Mouse (Mus musculus): Measurements from ENCODE around the gene 1700019D03Rik. TPM values are rescaled to one million over a fixed set of nuclear protein-coding genes. Genes with fewer than 3 reads are reported as not detected.
"Not testable (repeated sequence)": the region's sequence is repeated elsewhere in the genome, so short reads cannot be mapped to it uniquely, and the experiment has no call there.

Gene 1700019D03Rik
- polyA plus RNA-seq, 1 experiment from 2014 or later, result 5.3 TPM

DNA sequence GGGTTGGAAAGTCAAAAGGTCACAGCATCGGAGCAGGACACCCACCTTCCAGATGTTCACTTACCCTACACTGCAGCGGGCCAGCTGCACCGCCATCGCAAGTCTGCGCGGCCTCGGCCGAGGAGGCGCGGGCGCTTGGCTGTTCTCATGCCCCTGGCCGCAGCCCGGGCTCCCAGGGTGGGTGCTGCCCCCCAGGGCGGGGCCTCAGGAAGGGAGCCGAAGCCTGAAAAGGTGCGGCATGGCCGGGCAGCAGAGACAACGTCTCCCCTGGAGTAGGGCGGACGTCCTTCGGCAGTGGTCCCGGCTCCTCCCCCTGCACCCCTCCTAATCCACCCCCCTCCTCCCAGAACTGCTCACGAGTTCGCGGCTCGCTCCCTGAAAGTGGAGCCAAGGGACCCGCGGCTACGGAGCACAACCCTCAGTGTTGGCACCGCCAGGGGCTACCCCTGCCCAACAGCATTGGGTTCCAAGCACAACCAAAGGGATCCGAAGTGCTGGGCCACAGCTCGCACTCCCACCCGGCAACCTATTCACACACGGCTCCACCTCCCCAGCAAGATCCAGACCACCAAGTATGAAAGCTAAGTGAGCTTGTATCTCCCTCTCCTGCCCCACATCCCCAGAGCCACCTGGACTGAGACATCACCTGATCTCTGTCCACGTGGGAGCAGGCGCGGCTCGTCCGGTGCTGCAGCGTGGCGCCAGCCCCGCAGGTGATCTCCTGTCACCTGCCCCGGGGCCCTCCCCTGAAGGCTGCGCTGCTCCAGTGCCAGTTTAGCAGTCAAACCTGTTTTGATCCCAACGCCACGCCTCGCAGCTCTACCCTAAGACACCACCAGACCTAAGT lies 67.2 kb downstream of the 1700019D03Rik start:
- H3K27ac ChIP-seq (replicated peaks), result no peak overlapping the region
- peak overlapping the region; percentile 65 for H3K9ac ChIP-seq (replicated peaks)
- peak overlapping the region; percentile 63 for H3K4me3 ChIP-seq (replicated peaks)
- peak; percentile 89 for ATAC-seq (ENCODE audit: low FRiP score)
- no peaks in the 10 kb centered on the region for H3K36me3 ChIP-seq
- peak overlapping the region; percentile 96 for H3K4me2 ChIP-seq
- under 1% methylated on average over 47 of the region's 47 CpGs for WGBS
- H3K4me1 ChIP-seq, result peaks cover 19% of the 10 kb centered on the region
- no peaks in the 10 kb centered on the region for H3K27me3 ChIP-seq (replicated peaks)
- H3K9me3 ChIP-seq (replicated peaks), result no peaks in the 10 kb centered on the region

DNA sequence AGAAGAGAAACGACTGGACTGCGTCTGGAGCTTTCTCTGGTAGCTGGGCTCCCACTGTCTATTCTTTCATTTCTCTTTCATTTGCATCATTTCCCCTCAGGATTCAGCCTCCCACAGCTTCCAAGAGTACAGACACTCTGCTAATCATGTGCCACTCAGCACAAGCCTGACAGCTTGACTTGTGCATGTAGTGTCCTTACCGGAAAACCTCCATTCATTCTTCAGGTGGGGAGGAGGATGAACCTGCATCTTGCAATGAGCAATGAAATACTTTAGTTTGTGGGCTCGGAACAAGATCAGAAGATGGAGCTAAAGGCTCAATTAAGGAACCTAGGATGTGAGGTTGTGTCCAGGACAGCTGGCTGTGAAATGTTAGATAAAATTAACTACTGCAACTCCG lies 67.8 kb downstream of the 1700019D03Rik start:
- Histone ChIP-seq H3K27ac (replicated peaks) (no peak overlapping the region), H3K4me2 (peak overlapping the region; percentile 96)

DNA sequence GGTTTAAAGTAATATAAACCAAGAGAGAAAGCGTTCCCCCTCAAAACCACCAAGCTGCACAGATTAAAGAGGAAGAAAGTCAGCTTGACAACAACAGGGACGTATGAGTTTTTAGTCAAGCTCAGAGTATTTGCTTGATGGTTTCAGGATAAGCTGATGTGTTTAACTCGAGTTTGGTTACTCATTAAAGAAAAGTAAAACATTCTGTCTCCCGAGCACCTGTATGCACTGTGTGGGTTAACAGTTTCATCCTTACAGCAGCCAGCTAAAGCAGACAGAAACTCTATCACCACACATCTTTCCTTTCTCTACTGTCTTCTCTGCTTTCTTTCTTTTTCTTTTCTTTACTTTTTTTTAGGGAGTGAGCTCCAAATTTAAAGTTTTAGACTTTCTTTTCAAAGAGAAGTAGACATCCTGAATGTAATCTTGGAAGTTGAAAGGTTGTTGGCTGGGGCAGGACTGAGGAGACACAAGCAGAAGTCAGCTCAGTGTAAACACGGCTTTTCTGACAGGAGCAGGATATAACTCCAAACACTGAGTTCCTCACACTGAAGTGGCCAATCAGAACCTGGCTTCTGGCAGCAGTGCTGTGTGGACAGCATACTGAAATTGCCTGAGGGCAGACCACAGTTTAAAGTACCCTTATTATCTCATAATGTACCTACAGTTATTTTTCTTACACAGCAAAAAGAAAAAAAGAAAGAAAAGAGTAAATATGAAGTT lies 68.7 kb downstream of the 1700019D03Rik start:
- no peak overlapping the region for H3K27ac ChIP-seq (replicated peaks)
- H3K4me3 ChIP-seq (replicated peaks), result no peak overlapping the region
- 59% methylated on average over 5 of the region's 5 CpGs for WGBS
- H3K36me3 ChIP-seq, result no peaks in the 10 kb centered on the region
- H3K4me1 ChIP-seq, result peaks cover 19% of the 10 kb centered on the region
- H3K9ac ChIP-seq (replicated peaks), result no peak overlapping the region
- ATAC-seq (ENCODE audit: low FRiP score), result no peak
- H3K9me3 ChIP-seq (replicated peaks), result no peaks in the 10 kb centered on the region
- peak overlapping the region; percentile 96 for H3K4me2 ChIP-seq
- H3K27me3 ChIP-seq (replicated peaks), result no peaks in the 10 kb centered on the region

More for the DNA sequence above, 67.8 kb downstream of the 1700019D03Rik start:
- peak overlapping the region; percentile 65 for H3K9ac ChIP-seq (replicated peaks)
- H3K9me3 ChIP-seq (replicated peaks), result no peaks in the 10 kb centered on the region
- no peaks in the 10 kb centered on the region for H3K27me3 ChIP-seq (replicated peaks)
- no peaks in the 10 kb centered on the region for H3K36me3 ChIP-seq
- H3K4me1 ChIP-seq, result peaks cover 19% of the 10 kb centered on the region
- ATAC-seq (ENCODE audit: low FRiP score), result peak; percentile 40
- H3K4me3 ChIP-seq (replicated peaks), result peak overlapping the region; percentile 63
- under 1% methylated on average over 5 of the region's 5 CpGs for WGBS

DNA sequence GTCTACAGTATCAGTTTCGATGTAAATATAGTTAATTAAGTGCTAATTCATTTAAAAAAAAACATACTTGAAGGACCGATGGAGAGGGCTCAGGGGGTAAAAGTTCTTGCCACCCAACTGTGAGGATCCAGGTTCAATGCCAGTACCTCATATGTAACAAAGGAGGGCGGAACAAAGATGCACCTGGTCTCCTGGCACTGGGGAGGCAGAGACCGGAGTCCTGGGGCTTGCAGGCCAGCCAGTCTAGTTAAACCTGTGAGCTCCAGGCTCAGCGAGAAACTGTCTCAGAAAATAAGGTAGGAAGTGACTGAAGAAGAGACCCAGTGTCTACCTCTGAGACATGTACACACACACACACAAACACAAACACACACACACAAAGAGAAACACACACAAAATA lies 72.1 kb downstream of the 1700019D03Rik start:
- ATAC-seq (ENCODE audit: low FRiP score), result no peak
- Histone ChIP-seq H3K4me1 (peaks cover 10% of the 10 kb centered on the region), H3K4me3 (replicated peaks) (no peak overlapping the region), H3K9me3 (replicated peaks) (no peaks in the 10 kb centered on the region), H3K27me3 (replicated peaks) (no peaks in the 10 kb centered on the region), H3K27ac (replicated peaks) (no peak overlapping the region), H3K9ac (replicated peaks) (no peak overlapping the region), H3K4me2 (no peak overlapping the region), H3K36me3 (no peaks in the 10 kb centered on the region)
- WGBS, result 88% methylated on average over 5 of the region's 5 CpGs

DNA sequence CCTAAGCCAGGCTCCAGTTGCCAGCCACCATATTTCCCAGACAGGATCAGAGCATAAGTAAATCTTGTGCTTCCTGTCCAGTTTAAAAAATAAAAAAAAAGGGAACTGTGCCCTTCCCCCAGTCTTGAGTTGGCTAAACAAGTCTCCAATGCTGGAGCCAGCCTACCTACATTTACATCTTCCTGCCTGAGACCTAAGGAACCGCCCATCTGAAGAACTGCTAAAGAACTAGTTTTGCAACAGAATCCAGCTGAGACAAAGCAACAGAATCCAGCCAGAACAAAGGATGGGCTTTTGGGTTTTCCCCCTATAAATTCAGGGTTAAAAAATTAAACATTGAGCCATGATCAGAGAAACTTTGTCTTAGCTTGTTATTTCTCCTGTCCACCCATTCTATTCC lies 81.0 kb downstream of the 1700019D03Rik start:
- no peak overlapping the region for H3K27ac ChIP-seq (replicated peaks)
- no peak overlapping the region for H3K4me3 ChIP-seq (replicated peaks)
- no peak overlapping the region for H3K9ac ChIP-seq (replicated peaks)
- no peaks in the 10 kb centered on the region for H3K36me3 ChIP-seq
- ATAC-seq (ENCODE audit: low FRiP score), result no peak
- H3K9me3 ChIP-seq (replicated peaks), result no peaks in the 10 kb centered on the region
- 97% methylated on average over 1 of the region's 1 CpGs for WGBS
- no peaks in the 10 kb centered on the region for H3K27me3 ChIP-seq (replicated peaks)
- H3K4me2 ChIP-seq, result no peak overlapping the region
- H3K4me1 ChIP-seq, result no peaks in the 10 kb centered on the region

DNA sequence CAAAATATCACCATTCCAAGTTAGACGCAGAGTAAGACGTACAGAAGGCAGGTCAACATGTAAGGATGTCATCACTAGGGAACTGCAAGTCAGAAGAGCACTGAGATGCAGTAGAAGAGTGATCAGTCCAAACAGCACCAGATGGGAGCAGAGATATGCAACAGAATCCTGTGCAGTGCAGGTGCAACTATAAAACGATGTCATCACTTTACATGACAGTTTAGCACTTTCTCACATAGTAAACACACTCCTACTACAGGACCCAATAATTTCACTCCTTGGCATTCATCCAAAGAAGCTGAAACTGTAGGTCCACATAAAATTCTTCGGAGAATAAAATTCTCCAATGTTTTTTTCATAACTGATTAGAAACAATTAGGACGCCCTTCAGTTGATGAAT lies 85.5 kb downstream of the 1700019D03Rik start:
- H3K27ac ChIP-seq (replicated peaks), result no peak overlapping the region
- no peaks in the 10 kb centered on the region for H3K27me3 ChIP-seq (replicated peaks)
- H3K4me3 ChIP-seq (replicated peaks), result no peak overlapping the region
- H3K4me1 ChIP-seq, result no peaks in the 10 kb centered on the region
- no peaks in the 10 kb centered on the region for H3K9me3 ChIP-seq (replicated peaks)
- no peaks in the 10 kb centered on the region for H3K36me3 ChIP-seq
- ATAC-seq (ENCODE audit: low FRiP score), result no peak
- H3K4me2 ChIP-seq, result no peak overlapping the region
- H3K9ac ChIP-seq (replicated peaks), result no peak overlapping the region
- 92% methylated on average over 5 of the region's 5 CpGs for WGBS

DNA sequence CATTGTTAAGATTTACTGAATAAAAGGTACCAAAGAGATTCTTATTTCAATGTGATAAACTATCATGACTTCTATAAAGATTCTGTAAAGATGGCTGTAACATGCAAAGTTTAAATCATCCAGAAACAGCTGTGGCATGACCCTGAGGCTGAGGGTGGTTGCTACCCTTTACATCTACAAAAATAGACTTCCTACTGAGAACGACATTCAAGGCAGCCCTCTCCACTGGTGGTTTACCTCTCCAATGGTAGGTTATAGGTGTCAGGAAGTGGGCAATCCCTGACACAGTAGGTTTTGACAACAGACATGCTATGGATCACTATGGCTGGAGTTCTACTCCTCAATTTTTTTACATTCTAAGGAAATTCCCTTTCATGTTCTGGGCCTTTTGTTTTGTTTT lies 95.5 kb downstream of the 1700019D03Rik start:
- 100% methylated on average over 1 of the region's 1 CpGs for WGBS
- not testable (repeated sequence) for H3K36me3 ChIP-seq; H3K9me3 ChIP-seq (replicated peaks); H3K27me3 ChIP-seq (replicated peaks); H3K4me1 ChIP-seq; H3K27ac ChIP-seq (replicated peaks); H3K9ac ChIP-seq (replicated peaks); H3K4me2 ChIP-seq; ATAC-seq (ENCODE audit: low FRiP score); H3K4me3 ChIP-seq (replicated peaks)

DNA sequence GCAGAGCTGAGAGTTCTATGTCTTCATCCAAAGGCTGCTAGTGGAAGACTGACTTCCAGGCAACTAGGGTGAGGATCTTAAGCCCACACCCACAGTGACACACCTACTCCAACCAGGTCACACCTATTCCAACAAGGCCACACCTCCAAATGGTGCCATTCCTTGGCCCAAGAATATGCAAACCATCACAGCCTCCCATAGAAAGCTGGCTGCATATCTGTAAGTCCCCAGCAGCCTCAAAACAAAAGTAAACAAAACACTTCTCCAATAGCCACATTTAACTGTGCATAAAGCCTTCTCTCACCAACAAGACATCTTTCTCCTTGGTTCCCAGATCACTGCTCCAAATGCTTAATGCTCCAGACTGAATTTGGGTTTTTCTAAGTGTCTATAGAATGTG lies 101.1 kb downstream of the 1700019D03Rik start:
- not testable (repeated sequence) for H3K4me1 ChIP-seq; H3K27ac ChIP-seq (replicated peaks); H3K36me3 ChIP-seq; ATAC-seq (ENCODE audit: low FRiP score); H3K27me3 ChIP-seq (replicated peaks); H3K4me2 ChIP-seq; H3K9ac ChIP-seq (replicated peaks); H3K9me3 ChIP-seq (replicated peaks); H3K4me3 ChIP-seq (replicated peaks)

DNA sequence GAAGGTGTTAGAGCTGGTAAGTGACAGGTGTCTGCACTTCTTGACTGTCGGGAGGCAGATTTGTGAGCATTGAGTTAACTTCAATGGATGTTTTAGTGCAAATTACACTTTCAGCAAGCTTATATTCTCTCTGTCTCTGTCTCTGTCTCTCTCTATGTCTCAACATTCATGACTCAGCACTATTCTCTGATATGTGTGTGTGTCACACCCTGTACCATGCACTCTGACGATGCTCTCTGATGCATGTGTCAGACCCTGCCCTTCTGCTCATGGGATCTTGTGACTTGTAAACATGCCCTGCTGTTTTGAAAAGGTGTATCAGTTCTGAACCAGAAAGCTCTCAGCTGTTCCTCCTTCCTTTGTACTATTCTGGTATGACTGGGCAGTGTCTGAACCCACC lies 103.3 kb downstream of the 1700019D03Rik start:
- no peaks in the 10 kb centered on the region for H3K9me3 ChIP-seq (replicated peaks)
- no peak for ATAC-seq (ENCODE audit: low FRiP score)
- H3K4me2 ChIP-seq, result no peak overlapping the region
- no peak overlapping the region for H3K27ac ChIP-seq (replicated peaks)
- WGBS, result 96% methylated on average over 2 of the region's 2 CpGs
- no peaks in the 10 kb centered on the region for H3K27me3 ChIP-seq (replicated peaks)
- H3K4me1 ChIP-seq, result no peaks in the 10 kb centered on the region
- no peaks in the 10 kb centered on the region for H3K36me3 ChIP-seq
- no peak overlapping the region for H3K4me3 ChIP-seq (replicated peaks)
- no peak overlapping the region for H3K9ac ChIP-seq (replicated peaks)

DNA sequence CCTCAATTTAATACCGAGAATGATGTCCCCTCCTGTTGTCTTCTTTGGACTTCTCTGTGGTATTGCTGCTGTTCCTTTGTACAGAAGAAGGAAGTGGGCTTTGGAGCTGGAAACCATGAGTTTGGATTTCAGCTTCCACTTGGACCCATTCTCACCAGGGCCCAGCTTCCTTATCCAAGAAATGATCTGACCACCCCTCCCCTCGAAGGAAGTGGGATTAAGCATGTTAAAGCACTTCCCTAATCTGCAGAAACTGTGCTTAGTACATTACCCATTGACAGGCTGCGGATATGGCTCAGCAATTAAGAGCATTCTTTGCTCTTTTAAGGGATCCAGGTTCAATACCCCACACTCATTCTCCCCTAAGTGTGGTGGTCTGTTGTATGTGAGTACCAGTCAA lies 110.2 kb downstream of the 1700019D03Rik start:
- Histone ChIP-seq H3K27me3 (replicated peaks) (no peaks in the 10 kb centered on the region), H3K4me1 (no peaks in the 10 kb centered on the region), H3K36me3 (0 out of 2 replicates have a peak, but pooled peaks cover 4% of the 10 kb centered on the region), H3K4me2 (no peak overlapping the region), H3K4me3 (replicated peaks) (no peak overlapping the region), H3K27ac (replicated peaks) (no peak overlapping the region), H3K9ac (replicated peaks) (no peak overlapping the region), H3K9me3 (replicated peaks) (no peaks in the 10 kb centered on the region)
- no peak for ATAC-seq (ENCODE audit: low FRiP score)
- 91% methylated on average over 3 of the region's 3 CpGs for WGBS

DNA sequence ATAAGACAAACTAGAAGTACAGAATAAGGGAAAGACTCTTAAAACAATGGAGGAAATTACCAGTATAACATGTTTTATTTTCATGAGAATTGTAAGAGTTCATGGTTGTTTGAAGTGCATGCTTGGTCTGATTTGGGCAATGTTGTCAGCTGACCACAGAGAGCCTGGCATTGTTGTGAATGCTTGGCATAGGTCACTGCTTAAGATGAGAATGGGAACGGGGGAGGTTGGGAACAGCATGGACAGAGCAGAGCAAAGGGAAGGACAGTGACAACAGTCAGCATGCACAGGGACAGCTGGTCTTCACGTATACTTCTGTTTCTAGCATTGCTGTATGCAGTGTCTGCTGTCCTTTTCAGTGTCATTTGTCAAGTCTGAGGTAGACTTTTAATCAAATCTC lies 135.8 kb downstream of the 1700019D03Rik start:
- no peak for ATAC-seq (ENCODE audit: low FRiP score)
- H3K4me3 ChIP-seq (replicated peaks), result no peak overlapping the region
- no peaks in the 10 kb centered on the region for H3K27me3 ChIP-seq (replicated peaks)
- no peak overlapping the region for H3K27ac ChIP-seq (replicated peaks)
- no peaks in the 10 kb centered on the region for H3K9me3 ChIP-seq (replicated peaks)
- H3K4me2 ChIP-seq, result no peak overlapping the region
- no peaks in the 10 kb centered on the region for H3K4me1 ChIP-seq
- WGBS, result 87% methylated on average over 2 of the region's 2 CpGs
- peaks cover 10% of the 10 kb centered on the region for H3K36me3 ChIP-seq
- no peak overlapping the region for H3K9ac ChIP-seq (replicated peaks)

Measured in neural tube, embryonic 15.5 days (tissue).